Mouse (Mus musculus): Measurements from ENCODE around the gene Fnbp1l. TPM values are rescaled to one million over a fixed set of nuclear protein-coding genes. Genes with fewer than 3 reads are reported as not detected.

Gene Fnbp1l
- total and polyA plus RNA-seq, 2 experiments from 2014 or later = 135 to 209 TPM

GRCm38 (mm10) chr3:122528477-122528876 is 91.0 kb downstream of the Fnbp1l start:
- Histone ChIP-seq H3K27ac (ENCODE audit: low read depth, low read length) (no peak overlapping the region), H3K4me3 (ENCODE audit: low read depth, low read length) (no peak overlapping the region), H3K9ac (replicated peaks; ENCODE audit: low read length, poor library complexity, severe bottlenecking) (no peak overlapping the region), H3K9me3 (ENCODE audit: low read length) (no peaks in the 10 kb centered on the region), H3K4me1 (ENCODE audit: insufficient read depth, low read length) (no peaks in the 10 kb centered on the region), H3K27me3 (ENCODE audit: insufficient read depth, low read length) (no peaks in the 10 kb centered on the region), H3K4me2 (ENCODE audit: low read depth, low read length, poor library complexity, severe bottlenecking) (no peak overlapping the region), H3K36me3 (ENCODE audit: insufficient read depth, low read length) (no peaks in the 10 kb centered on the region)
- no peak for DNase-seq (ENCODE audit: low spot score)
- TF ChIP-seq CTCF (IDR thresholded peaks at IDR 0.05) = no peak
- ATAC-seq (ENCODE audit: low FRiP score) = no peak
- WGBS = 90% methylated on average over 3 of the region's 3 CpGs

DNA sequence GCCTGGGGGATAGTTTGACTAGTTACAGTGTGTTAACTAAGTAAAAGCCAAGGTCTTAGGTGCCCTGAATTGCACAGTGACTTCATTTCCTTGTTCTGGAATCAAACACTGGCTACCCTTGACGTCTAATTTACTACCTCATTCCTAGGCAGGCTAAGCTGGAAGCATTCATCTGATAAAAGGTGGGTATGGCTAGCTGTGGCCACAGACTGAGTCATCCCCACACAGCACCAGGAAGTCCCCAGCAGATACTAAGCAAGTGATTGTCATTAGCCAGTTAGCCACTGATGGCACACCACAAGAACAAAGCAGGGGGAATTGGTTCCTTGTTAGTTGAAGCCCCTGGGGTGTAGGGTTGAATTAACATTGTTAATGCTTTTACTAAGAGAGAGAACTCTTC is 98.2 kb downstream of the Fnbp1l start:
- no peak for DNase-seq (ENCODE audit: low spot score)
- 58% methylated on average over 1 of the region's 1 CpGs for WGBS
- no peak for ATAC-seq (ENCODE audit: low FRiP score)
- Histone ChIP-seq H3K9ac (replicated peaks; ENCODE audit: low read length, poor library complexity, severe bottlenecking) (no peak overlapping the region), H3K4me3 (ENCODE audit: low read depth, low read length) (no peak overlapping the region), H3K9me3 (ENCODE audit: low read length) (no peaks in the 10 kb centered on the region), H3K4me1 (ENCODE audit: insufficient read depth, low read length) (peaks cover 19% of the 10 kb centered on the region), H3K36me3 (ENCODE audit: insufficient read depth, low read length) (no peaks in the 10 kb centered on the region), H3K27me3 (ENCODE audit: insufficient read depth, low read length) (no peaks in the 10 kb centered on the region), H3K4me2 (ENCODE audit: low read depth, low read length, poor library complexity, severe bottlenecking) (no peak overlapping the region), H3K27ac (ENCODE audit: low read depth, low read length) (no peak overlapping the region)
- no peak for TF ChIP-seq CTCF (IDR thresholded peaks at IDR 0.05)

- DNase-seq (ENCODE audit: low spot score) = no peak
- WGBS = 93% methylated on average over 4 of the region's 4 CpGs
- Histone ChIP-seq H3K4me3 (ENCODE audit: low read depth, low read length) (no peak overlapping the region), H3K27ac (ENCODE audit: low read depth, low read length) (no peak overlapping the region), H3K4me2 (ENCODE audit: low read depth, low read length, poor library complexity, severe bottlenecking) (no peak overlapping the region), H3K27me3 (ENCODE audit: insufficient read depth, low read length) (no peaks in the 10 kb centered on the region), H3K9me3 (ENCODE audit: low read length) (no peaks in the 10 kb centered on the region), H3K4me1 (ENCODE audit: insufficient read depth, low read length) (peaks cover 19% of the 10 kb centered on the region), H3K36me3 (ENCODE audit: insufficient read depth, low read length) (no peaks in the 10 kb centered on the region), H3K9ac (replicated peaks; ENCODE audit: low read length, poor library complexity, severe bottlenecking) (no peak overlapping the region)
- no peak for TF ChIP-seq CTCF (IDR thresholded peaks at IDR 0.05)
- ATAC-seq (ENCODE audit: low FRiP score) = no peak
Observed at GRCm38 (mm10) chr3:122520875-122521274, 98.6 kb downstream of the Fnbp1l start.

GRCm38 (mm10) chr3:122520365-122520764 is 99.2 kb downstream of the Fnbp1l start:
- Histone ChIP-seq H3K36me3 (ENCODE audit: insufficient read depth, low read length) (no peaks in the 10 kb centered on the region), H3K9ac (replicated peaks; ENCODE audit: low read length, poor library complexity, severe bottlenecking) (no peak overlapping the region), H3K9me3 (ENCODE audit: low read length) (no peaks in the 10 kb centered on the region), H3K4me1 (ENCODE audit: insufficient read depth, low read length) (peaks cover 19% of the 10 kb centered on the region), H3K27ac (ENCODE audit: low read depth, low read length) (no peak overlapping the region), H3K4me3 (ENCODE audit: low read depth, low read length) (no peak overlapping the region), H3K27me3 (ENCODE audit: insufficient read depth, low read length) (no peaks in the 10 kb centered on the region), H3K4me2 (ENCODE audit: low read depth, low read length, poor library complexity, severe bottlenecking) (no peak overlapping the region)
- DNase-seq (ENCODE audit: low spot score) (no peak), ATAC-seq (ENCODE audit: low FRiP score) (no peak)
- no peak for TF ChIP-seq CTCF (IDR thresholded peaks at IDR 0.05)
- WGBS = 81% methylated on average over 3 of the region's 3 CpGs

- no peaks in the 10 kb centered on the region for H3K27me3 ChIP-seq (ENCODE audit: insufficient read depth, low read length)
- no peaks in the 10 kb centered on the region for H3K36me3 ChIP-seq (ENCODE audit: insufficient read depth, low read length)
- peak overlapping the region; percentile 30; the same call in 1 of the 2 replicates for H3K4me2 ChIP-seq (ENCODE audit: low read depth, low read length, poor library complexity, severe bottlenecking)
- WGBS = 48% methylated on average over 13 of the region's 13 CpGs
- no peaks in the 10 kb centered on the region for H3K9me3 ChIP-seq (ENCODE audit: low read length)
- DNase-seq (ENCODE audit: low spot score) (peak; percentile 44), ATAC-seq (ENCODE audit: low FRiP score) (0 out of 2 replicates have a peak, but pooled peaks have one; percentile 61)
- 0 out of 2 replicates have a peak overlapping the region, but pooled peaks have one; percentile 8 for H3K9ac ChIP-seq (replicated peaks; ENCODE audit: low read length, poor library complexity, severe bottlenecking)
- no peak for TF ChIP-seq CTCF (IDR thresholded peaks at IDR 0.05)
- no peak overlapping the region for H3K4me3 ChIP-seq (ENCODE audit: low read depth, low read length)
- H3K4me1 ChIP-seq (ENCODE audit: insufficient read depth, low read length) = peaks cover 19% of the 10 kb centered on the region
- peak overlapping the region; percentile 4; the same call in 1 of the 2 replicates for H3K27ac ChIP-seq (ENCODE audit: low read depth, low read length)
Observed at GRCm38 (mm10) chr3:122519082-122519481, 100.4 kb downstream of the Fnbp1l start.

GRCm38 (mm10) chr3:122518231-122518736 is 101.2 kb downstream of the Fnbp1l start:
- DNase-seq (ENCODE audit: low spot score) (peak; percentile 76), ATAC-seq (ENCODE audit: low FRiP score) (peak; percentile 55)
- peaks cover 19% of the 10 kb centered on the region for H3K4me1 ChIP-seq (ENCODE audit: insufficient read depth, low read length)
- H3K36me3 ChIP-seq (ENCODE audit: insufficient read depth, low read length) = no peaks in the 10 kb centered on the region
- H3K4me3 ChIP-seq (ENCODE audit: low read depth, low read length) = no peak overlapping the region
- no peak overlapping the region for H3K9ac ChIP-seq (replicated peaks; ENCODE audit: low read length, poor library complexity, severe bottlenecking)
- no peaks in the 10 kb centered on the region for H3K9me3 ChIP-seq (ENCODE audit: low read length)
- no peak for TF ChIP-seq CTCF (IDR thresholded peaks at IDR 0.05)
- no peak overlapping the region for H3K4me2 ChIP-seq (ENCODE audit: low read depth, low read length, poor library complexity, severe bottlenecking)
- WGBS = 35% methylated on average over 9 of the region's 9 CpGs
- H3K27ac ChIP-seq (ENCODE audit: low read depth, low read length) = peak overlapping the region; percentile 6
- no peaks in the 10 kb centered on the region for H3K27me3 ChIP-seq (ENCODE audit: insufficient read depth, low read length)
